Mouse (Mus musculus): Measurements from ENCODE around the gene Pjvk. TPM values are rescaled to one million over a fixed set of nuclear protein-coding genes. Genes with fewer than 3 reads are reported as not detected.

The Pjvk gene
- polyA plus RNA-seq, 1 experiment from 2014 or later = 0.76 TPM

DNA sequence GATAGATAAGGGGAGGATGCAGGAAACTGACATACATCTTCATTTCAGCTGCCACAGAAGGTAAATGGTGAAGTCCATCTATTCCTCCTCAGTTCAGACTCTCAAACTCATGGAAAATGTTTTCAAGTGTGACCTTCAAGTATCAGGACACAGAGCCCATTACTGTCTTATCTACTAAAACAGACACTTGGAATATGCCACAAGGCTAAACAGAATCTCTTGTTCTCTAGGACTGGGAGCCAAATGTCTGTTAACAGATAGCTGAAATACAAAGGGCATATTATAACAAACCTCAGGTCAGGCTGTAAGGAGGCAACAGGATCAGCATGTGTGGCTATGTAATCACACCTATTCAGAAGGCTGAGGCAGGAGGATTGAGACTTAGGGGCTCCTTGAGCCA is 4.5 kb upstream of the Pjvk start:
- H3K4me1 ChIP-seq = peaks cover 19% of the 10 kb centered on the region
- H3K36me3 ChIP-seq (replicated peaks) = peaks cover 61% of the 10 kb centered on the region
- no peak overlapping the region for H3K4me3 ChIP-seq
- H3K27me3 ChIP-seq (ENCODE audit: poor library complexity, severe bottlenecking) = no peaks in the 10 kb centered on the region
- H3K9me3 ChIP-seq = no peaks in the 10 kb centered on the region
- DNase-seq (ENCODE audit: extremely low spot score, low spot score) = no peak
- H3K27ac ChIP-seq = no peak overlapping the region

DNA sequence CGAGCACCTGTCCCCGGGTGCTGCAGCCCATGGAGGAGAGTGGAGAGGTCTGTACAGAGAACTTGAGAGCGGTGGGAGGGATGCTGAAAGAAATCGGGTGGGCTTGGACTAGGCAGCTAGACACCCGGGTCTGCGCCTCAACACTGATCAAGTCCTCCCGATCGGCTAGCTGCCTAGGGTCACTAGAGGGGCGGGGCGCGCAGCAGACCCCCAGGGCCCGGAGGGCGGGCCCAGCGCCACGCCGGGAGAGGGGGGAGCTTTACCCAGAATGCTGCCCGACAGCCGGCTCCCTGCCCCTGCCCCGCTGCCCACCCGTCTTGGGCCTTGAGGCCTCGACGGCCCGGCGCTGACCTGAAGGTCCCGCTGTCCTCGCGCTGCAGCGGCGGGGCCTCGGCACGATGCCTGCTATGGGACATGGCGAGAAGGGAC is 821 bp upstream of the Pjvk start:
- Histone ChIP-seq H3K36me3 (replicated peaks) (peaks cover 24% of the 10 kb centered on the region), H3K4me1 (peaks cover 22% of the 10 kb centered on the region), H3K4me3 (peak overlapping the region; percentile 77), H3K9me3 (no peaks in the 10 kb centered on the region), H3K27me3 (ENCODE audit: poor library complexity, severe bottlenecking) (no peaks in the 10 kb centered on the region), H3K27ac (peak overlapping the region; percentile 95)
- DNase-seq (ENCODE audit: extremely low spot score, low spot score) = no peak
- WGBS = 1% methylated on average over 32 of the region's 32 CpGs

- Histone ChIP-seq H3K4me1 (peaks cover 22% of the 10 kb centered on the region), H3K36me3 (replicated peaks) (peaks cover 13% of the 10 kb centered on the region), H3K9me3 (no peaks in the 10 kb centered on the region), H3K4me3 (peak overlapping the region; percentile 77), H3K27me3 (ENCODE audit: poor library complexity, severe bottlenecking) (no peaks in the 10 kb centered on the region), H3K27ac (peak overlapping the region; percentile 95)
- 30% methylated on average over 13 of the region's 13 CpGs for WGBS
- no peak for DNase-seq (ENCODE audit: extremely low spot score, low spot score)
These were observed 428 bp downstream of the Pjvk start for GRCm38 (mm10) chr2:76648666-76649141.

DNA sequence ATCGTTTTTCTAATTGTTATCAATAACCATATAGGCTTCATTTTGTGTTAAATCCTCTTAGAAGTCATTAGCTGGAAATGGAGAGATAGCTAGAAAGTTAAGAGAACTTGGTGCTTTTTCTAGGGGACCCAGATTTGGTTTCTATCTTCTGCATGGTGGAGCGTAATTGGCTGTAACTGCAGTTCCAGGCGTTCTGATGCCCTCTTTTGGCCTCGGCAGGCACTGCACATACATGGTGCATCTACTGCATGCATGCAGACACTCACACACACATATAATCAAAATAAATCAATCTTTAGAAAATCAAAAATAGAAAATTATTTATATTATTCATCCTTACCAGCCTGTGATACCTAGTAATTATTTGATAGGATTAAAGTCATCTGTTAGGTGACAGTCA is 4.8 kb downstream of the Pjvk start:
- Histone ChIP-seq H3K27me3 (ENCODE audit: poor library complexity, severe bottlenecking) (no peaks in the 10 kb centered on the region), H3K27ac (no peak overlapping the region), H3K4me3 (no peak overlapping the region), H3K36me3 (replicated peaks) (no peaks in the 10 kb centered on the region), H3K9me3 (no peaks in the 10 kb centered on the region), H3K4me1 (peaks cover 15% of the 10 kb centered on the region)
- no peak for DNase-seq (ENCODE audit: extremely low spot score, low spot score)
- WGBS = 94% methylated on average over 4 of the region's 4 CpGs

GRCm38 (mm10) chr2:76654646-76655045 is 6.4 kb downstream of the Pjvk start:
- no peaks in the 10 kb centered on the region for H3K27me3 ChIP-seq (ENCODE audit: poor library complexity, severe bottlenecking)
- H3K4me3 ChIP-seq = no peak overlapping the region
- H3K36me3 ChIP-seq (replicated peaks) = no peaks in the 10 kb centered on the region
- peaks cover 6% of the 10 kb centered on the region; the same call in 1 of the 2 replicates for H3K4me1 ChIP-seq
- DNase-seq (ENCODE audit: extremely low spot score, low spot score) = no peak
- H3K27ac ChIP-seq = no peak overlapping the region
- no peaks in the 10 kb centered on the region for H3K9me3 ChIP-seq
- WGBS = 83% methylated on average over 5 of the region's 5 CpGs

- Histone ChIP-seq H3K4me1 (peaks cover 6% of the 10 kb centered on the region; the same call in 1 of the 2 replicates), H3K4me3 (no peak overlapping the region), H3K27ac (no peak overlapping the region), H3K27me3 (ENCODE audit: poor library complexity, severe bottlenecking) (no peaks in the 10 kb centered on the region), H3K9me3 (no peaks in the 10 kb centered on the region), H3K36me3 (replicated peaks) (no peaks in the 10 kb centered on the region)
- DNase-seq (ENCODE audit: extremely low spot score, low spot score) = no peak
- 79% methylated on average over 3 of the region's 3 CpGs for WGBS
These were observed 7.2 kb downstream of the Pjvk start for GRCm38 (mm10) chr2:76655444-76655843.

- WGBS = 25% methylated on average over 1 of the region's 1 CpGs
- Histone ChIP-seq H3K4me1 (peaks cover 6% of the 10 kb centered on the region; the same call in 1 of the 2 replicates), H3K27ac (no peak overlapping the region), H3K9me3 (no peaks in the 10 kb centered on the region), H3K27me3 (ENCODE audit: poor library complexity, severe bottlenecking) (no peaks in the 10 kb centered on the region), H3K4me3 (no peak overlapping the region), H3K36me3 (replicated peaks) (no peaks in the 10 kb centered on the region)
- DNase-seq (ENCODE audit: extremely low spot score, low spot score) = no peak
These were observed 7.7 kb downstream of the Pjvk start for GRCm38 (mm10) chr2:76655982-76656381.

GRCm38 (mm10) chr2:76658551-76658950 is 10.3 kb downstream of the Pjvk start:
- no peak overlapping the region for H3K4me3 ChIP-seq
- no peak overlapping the region for H3K27ac ChIP-seq
- DNase-seq (ENCODE audit: extremely low spot score, low spot score) = no peak
- H3K36me3 ChIP-seq (replicated peaks) = peaks cover 8% of the 10 kb centered on the region
- H3K9me3 ChIP-seq = no peaks in the 10 kb centered on the region
- H3K27me3 ChIP-seq (ENCODE audit: poor library complexity, severe bottlenecking) = no peaks in the 10 kb centered on the region
- peaks cover 6% of the 10 kb centered on the region; the same call in 1 of the 2 replicates for H3K4me1 ChIP-seq
- 85% methylated on average over 13 of the region's 13 CpGs for WGBS

- DNase-seq (ENCODE audit: extremely low spot score, low spot score) = no peak
- WGBS = 58% methylated on average over 7 of the region's 8 CpGs
- Histone ChIP-seq H3K4me1 (peaks cover 4% of the 10 kb centered on the region; the same call in 1 of the 2 replicates), H3K4me3 (no peak overlapping the region), H3K9me3 (no peaks in the 10 kb centered on the region), H3K36me3 (replicated peaks) (peaks cover 15% of the 10 kb centered on the region), H3K27me3 (ENCODE audit: poor library complexity, severe bottlenecking) (no peaks in the 10 kb centered on the region), H3K27ac (no peak overlapping the region)
These were observed 11.1 kb downstream of the Pjvk start for GRCm38 (mm10) chr2:76659419-76659818.

DNA sequence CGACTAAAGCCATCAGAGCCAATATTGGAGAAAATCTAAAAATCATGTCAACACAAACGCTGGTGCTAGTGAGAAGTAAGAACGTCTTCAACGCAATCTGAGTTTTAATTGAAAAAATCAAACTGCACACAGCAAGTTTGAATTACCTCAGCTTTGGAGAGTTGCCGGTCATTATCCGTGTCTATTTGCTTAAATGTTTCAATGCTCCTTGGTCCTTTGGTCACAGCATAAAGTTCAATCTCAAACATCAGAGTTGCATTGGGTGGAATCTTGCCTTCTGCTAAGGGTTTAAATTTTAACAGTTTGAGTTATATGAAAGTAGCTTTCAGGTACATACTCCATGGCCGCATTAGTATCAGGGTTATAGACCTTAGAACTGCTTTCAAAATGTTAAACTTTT is 17.3 kb downstream of the Pjvk start:
- DNase-seq (ENCODE audit: extremely low spot score, low spot score) = no peak
- Histone ChIP-seq H3K27me3 (ENCODE audit: poor library complexity, severe bottlenecking) (no peaks in the 10 kb centered on the region), H3K9me3 (no peaks in the 10 kb centered on the region), H3K36me3 (replicated peaks) (peaks cover 23% of the 10 kb centered on the region), H3K27ac (no peak overlapping the region), H3K4me1 (no peaks in the 10 kb centered on the region), H3K4me3 (no peak overlapping the region)
- WGBS = 97% methylated on average over 7 of the region's 7 CpGs

GRCm38 (mm10) chr2:76667200-76667599 is 18.9 kb downstream of the Pjvk start:
- Histone ChIP-seq H3K4me3 (no peak overlapping the region), H3K27me3 (ENCODE audit: poor library complexity, severe bottlenecking) (no peaks in the 10 kb centered on the region), H3K36me3 (replicated peaks) (peaks cover 20% of the 10 kb centered on the region), H3K27ac (no peak overlapping the region), H3K9me3 (no peaks in the 10 kb centered on the region), H3K4me1 (peaks cover 7% of the 10 kb centered on the region)
- WGBS = 89% methylated on average over 5 of the region's 5 CpGs
- no peak for DNase-seq (ENCODE audit: extremely low spot score, low spot score)

DNA sequence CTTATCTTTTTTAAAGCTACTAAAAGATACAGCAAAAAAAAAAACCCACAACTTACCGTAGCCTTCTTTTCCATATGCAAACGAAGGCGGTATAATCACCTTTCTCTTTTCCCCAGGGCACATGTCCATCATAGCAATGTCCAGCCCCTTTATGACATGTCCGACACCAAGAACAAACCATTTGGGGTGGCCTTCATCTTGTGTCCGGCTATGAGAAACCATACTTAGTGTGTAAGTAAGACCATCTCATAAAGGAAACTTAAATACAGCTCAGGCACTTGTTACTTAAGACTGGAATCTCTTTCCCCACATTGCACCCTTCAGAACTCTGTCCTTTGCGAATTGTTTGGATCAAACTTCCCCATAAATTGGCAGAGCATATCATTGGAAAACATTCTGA is 23.4 kb downstream of the Pjvk start:
- peaks cover 36% of the 10 kb centered on the region for H3K4me1 ChIP-seq
- no peak overlapping the region for H3K27ac ChIP-seq
- H3K4me3 ChIP-seq = peak overlapping the region; percentile 51
- no peaks in the 10 kb centered on the region for H3K9me3 ChIP-seq
- H3K36me3 ChIP-seq (replicated peaks) = no peaks in the 10 kb centered on the region
- no peaks in the 10 kb centered on the region for H3K27me3 ChIP-seq (ENCODE audit: poor library complexity, severe bottlenecking)
- no peak for DNase-seq (ENCODE audit: extremely low spot score, low spot score)
- 94% methylated on average over 6 of the region's 6 CpGs for WGBS

DNA sequence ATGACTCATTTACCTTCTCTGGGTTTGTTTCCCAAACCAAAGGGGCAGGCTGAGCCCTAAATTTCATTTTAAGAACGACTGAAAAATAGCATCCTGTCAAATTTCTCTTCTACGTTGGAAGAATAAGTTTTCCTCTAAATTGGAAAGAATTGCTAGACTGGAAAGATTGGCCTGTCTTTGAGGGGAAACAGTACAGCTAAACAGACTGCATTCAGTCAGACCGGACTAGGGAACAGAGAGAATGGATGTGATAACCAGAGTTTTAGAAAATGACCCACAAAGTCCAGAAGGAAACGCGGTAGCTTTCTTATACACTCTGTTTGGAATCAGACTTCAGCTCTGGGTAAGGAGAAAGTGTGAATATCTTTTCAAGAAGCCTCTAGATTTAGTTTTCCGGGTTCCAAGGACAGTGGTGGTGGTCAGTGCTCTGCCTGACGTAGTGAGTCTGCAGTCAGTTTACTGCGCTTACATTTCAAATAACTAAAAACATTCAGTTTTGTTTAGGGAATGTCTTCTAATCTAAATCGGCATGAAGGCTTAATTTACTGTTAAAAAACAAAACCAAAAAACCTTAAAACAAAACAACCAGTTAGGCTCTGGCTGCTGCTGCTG is 24.0 kb downstream of the Pjvk start:
- H3K9me3 ChIP-seq = no peaks in the 10 kb centered on the region
- no peaks in the 10 kb centered on the region for H3K36me3 ChIP-seq (replicated peaks)
- 55% methylated on average over 9 of the region's 9 CpGs for WGBS
- peak overlapping the region; percentile 82 for H3K27ac ChIP-seq
- peaks cover 42% of the 10 kb centered on the region for H3K4me1 ChIP-seq
- DNase-seq (ENCODE audit: extremely low spot score, low spot score) = no peak
- no peaks in the 10 kb centered on the region for H3K27me3 ChIP-seq (ENCODE audit: poor library complexity, severe bottlenecking)
- peak overlapping the region; percentile 51 for H3K4me3 ChIP-seq
